Mouse (Mus musculus): Measurements from ENCODE around the gene Tmem86a. TPM values are rescaled to one million over a fixed set of nuclear protein-coding genes. Genes with fewer than 3 reads are reported as not detected.

Tmem86a gene
- polyA plus RNA-seq, 1 experiment from 2014 or later: 36.5 TPM

- Histone ChIP-seq H3K36me3 (ENCODE audit: insufficient read depth, low read length) (no peaks in the 10 kb centered on the region), H3K27me3 (replicated peaks; ENCODE audit: insufficient read depth, low read length) (no peaks in the 10 kb centered on the region), H3K4me1 (ENCODE audit: insufficient read depth, low read depth, low read length) (peaks cover 11% of the 10 kb centered on the region; the same call in 1 of the 2 replicates), H3K4me2 (replicated peaks; ENCODE audit: low read depth, low read length) (peak overlapping the region; percentile 75), H3K4me3 (ENCODE audit: low read depth, low read length) (peak overlapping the region; percentile 79), H3K27ac (ENCODE audit: low read length) (peak overlapping the region; percentile 97), H3K9ac (replicated peaks; ENCODE audit: low read depth) (peak overlapping the region; percentile 74), H3K9me3 (ENCODE audit: low read length) (no peaks in the 10 kb centered on the region)
- no peak for ATAC-seq
- DNase-seq (ENCODE audit: low spot score): no peak
- 9% methylated on average over 21 of the region's 21 CpGs for WGBS
- TF ChIP-seq EP300 (IDR thresholded peaks at IDR 0.05) (no peak), CTCF (IDR thresholded peaks at IDR 0.05) (no peak)
Measured at GRCm38 (mm10) chr7:47007109-47007780, 43.2 kb upstream of the Tmem86a start.

GRCm38 (mm10) chr7:47007818-47008167 lies 42.6 kb upstream of the Tmem86a start:
- peak overlapping the region; percentile 74 for H3K9ac ChIP-seq (replicated peaks; ENCODE audit: low read depth)
- peaks cover 9% of the 10 kb centered on the region; the same call in 1 of the 2 replicates for H3K4me1 ChIP-seq (ENCODE audit: insufficient read depth, low read depth, low read length)
- peak overlapping the region; percentile 97 for H3K27ac ChIP-seq (ENCODE audit: low read length)
- H3K9me3 ChIP-seq (ENCODE audit: low read length): no peaks in the 10 kb centered on the region
- no peaks in the 10 kb centered on the region for H3K27me3 ChIP-seq (replicated peaks; ENCODE audit: insufficient read depth, low read length)
- peak overlapping the region; percentile 79 for H3K4me3 ChIP-seq (ENCODE audit: low read depth, low read length)
- H3K36me3 ChIP-seq (ENCODE audit: insufficient read depth, low read length): no peaks in the 10 kb centered on the region
- DNase-seq (ENCODE audit: low spot score): peak; percentile 92
- 2% methylated on average over 25 of the region's 25 CpGs for WGBS
- peak overlapping the region; percentile 75 for H3K4me2 ChIP-seq (replicated peaks; ENCODE audit: low read depth, low read length)
- TF ChIP-seq EP300 (IDR thresholded peaks at IDR 0.05): no peak
- TF ChIP-seq CTCF (IDR thresholded peaks at IDR 0.05): peak; percentile 68
- ATAC-seq: peak; percentile 61

- Histone ChIP-seq H3K36me3 (ENCODE audit: insufficient read depth, low read length) (no peaks in the 10 kb centered on the region), H3K4me1 (ENCODE audit: insufficient read depth, low read depth, low read length) (peaks cover 9% of the 10 kb centered on the region; the same call in 1 of the 2 replicates), H3K9me3 (ENCODE audit: low read length) (no peaks in the 10 kb centered on the region), H3K4me2 (replicated peaks; ENCODE audit: low read depth, low read length) (peak within 1 kb of the TSS; percentile 75), H3K27ac (ENCODE audit: low read length) (peak within 1 kb of the TSS; percentile 97), H3K9ac (replicated peaks; ENCODE audit: low read depth) (peak within 1 kb of the TSS; percentile 74), H3K27me3 (replicated peaks; ENCODE audit: insufficient read depth, low read length) (no peaks in the 10 kb centered on the region), H3K4me3 (ENCODE audit: low read depth, low read length) (peak within 1 kb of the TSS; percentile 79)
- ATAC-seq (peak; percentile 95), DNase-seq (ENCODE audit: low spot score) (peak; percentile 99)
- 3% methylated on average over 57 of the region's 57 CpGs for WGBS
- TF ChIP-seq CTCF (IDR thresholded peaks at IDR 0.05) (no peak; the same call in 1 of the 2 replicates), EP300 (IDR thresholded peaks at IDR 0.05) (peak; percentile 98)
Measured at GRCm38 (mm10) chr7:47008168-47008993, 42.0 kb upstream of the Tmem86a start, which contains the start of gene Spty2d1. Spty2d1 (minus strand) TSS chr7:47008411.

GRCm38 (mm10) chr7:47013131-47013767 lies 37.2 kb upstream of the Tmem86a start:
- H3K27ac ChIP-seq (ENCODE audit: low read length): peak overlapping the region; percentile 28; the same call in 1 of the 2 replicates
- H3K4me3 ChIP-seq (ENCODE audit: low read depth, low read length): no peak overlapping the region
- peaks cover 20% of the 10 kb centered on the region; the same call in 1 of the 2 replicates for H3K4me1 ChIP-seq (ENCODE audit: insufficient read depth, low read depth, low read length)
- H3K36me3 ChIP-seq (ENCODE audit: insufficient read depth, low read length): no peaks in the 10 kb centered on the region
- no peak overlapping the region for H3K4me2 ChIP-seq (replicated peaks; ENCODE audit: low read depth, low read length)
- TF ChIP-seq EP300 (IDR thresholded peaks at IDR 0.05) (no peak; the same call in 1 of the 2 replicates), CTCF (IDR thresholded peaks at IDR 0.05) (no peak)
- DNase-seq (ENCODE audit: low spot score) (no peak), ATAC-seq (no peak)
- H3K9ac ChIP-seq (replicated peaks; ENCODE audit: low read depth): no peak overlapping the region
- no peaks in the 10 kb centered on the region for H3K9me3 ChIP-seq (ENCODE audit: low read length)
- no peaks in the 10 kb centered on the region for H3K27me3 ChIP-seq (replicated peaks; ENCODE audit: insufficient read depth, low read length)
- WGBS: 35% methylated on average over 9 of the region's 9 CpGs

GRCm38 (mm10) chr7:47014564-47015389 lies 35.6 kb upstream of the Tmem86a start:
- Histone ChIP-seq H3K27ac (ENCODE audit: low read length) (peak overlapping the region; percentile 72), H3K9ac (replicated peaks; ENCODE audit: low read depth) (no peak overlapping the region), H3K27me3 (replicated peaks; ENCODE audit: insufficient read depth, low read length) (no peaks in the 10 kb centered on the region), H3K4me3 (ENCODE audit: low read depth, low read length) (no peak overlapping the region), H3K4me1 (ENCODE audit: insufficient read depth, low read depth, low read length) (peaks cover 14% of the 10 kb centered on the region; the same call in 1 of the 2 replicates), H3K4me2 (replicated peaks; ENCODE audit: low read depth, low read length) (no peak overlapping the region), H3K9me3 (ENCODE audit: low read length) (no peaks in the 10 kb centered on the region), H3K36me3 (ENCODE audit: insufficient read depth, low read length) (no peaks in the 10 kb centered on the region)
- ATAC-seq (peak; percentile 70), DNase-seq (ENCODE audit: low spot score) (peak; percentile 93)
- 38% methylated on average over 10 of the region's 11 CpGs for WGBS
- TF ChIP-seq CTCF (IDR thresholded peaks at IDR 0.05): no peak
- TF ChIP-seq EP300 (IDR thresholded peaks at IDR 0.05): peak; percentile 66; the same call in 1 of the 2 replicates
